Mouse (Mus musculus) stomach, embryonic 14.5 days (tissue): ENCODE results near the gene Gm9945. TPM values are rescaled to one million over a fixed set of nuclear protein-coding genes. Genes with fewer than 3 reads are reported as not detected.

Source experiments
- ATAC-seq: fragments of 200-750 bp; cut with Nextera tagmentation; 2 replicates; pipeline ENCODE4 v1.8.0; 2017; ENCODE audit warnings: low read depth, moderate TSS enrichment; ENCODE audit not compliant: insufficient number of reproducible peaks, insufficient read depth, low FRiP score
- H3K27ac ChIP-seq: fragments of 300-500 bp; sonication (generic); 2 replicates; pipeline ENCODE4 v1.5.1; 2014; ENCODE audit warnings: mild to moderate bottlenecking, low read length, moderate library complexity, mixed read lengths
- H3K27me3 ChIP-seq: fragments of 300-500 bp; sonication (generic); 2 replicates; pipeline ENCODE4 v1.6.1; 2014; ENCODE audit warnings: low read length, control low read depth, mixed read lengths; ENCODE audit not compliant: control insufficient read depth, insufficient read depth
- H3K36me3 ChIP-seq: fragments of 300-500 bp; sonication (generic); 2 replicates; pipeline ENCODE4 v1.6.1; 2014; ENCODE audit warnings: mild to moderate bottlenecking, control low read depth, low read length, moderate library complexity, mixed read lengths; ENCODE audit not compliant: control insufficient read depth, insufficient read depth
- H3K4me1 ChIP-seq: fragments of 300-500 bp; sonication (generic); 2 replicates; pipeline ENCODE4 v1.6.1; 2014; ENCODE audit warnings: low read length, control low read depth, mixed read lengths; ENCODE audit not compliant: control insufficient read depth, insufficient read depth
- H3K4me2 ChIP-seq: fragments of 300-500 bp; sonication (generic); replicated peaks from 2 replicates; pipeline ENCODE4 v1.6.1; 2014; ENCODE audit warnings: low read depth, low read length, control low read depth
- H3K4me3 ChIP-seq: fragments of 300-500 bp; sonication (generic); 2 replicates; pipeline ENCODE4 v1.5.1; 2014; ENCODE audit warnings: low read depth, low read length, control low read depth
- H3K9ac ChIP-seq: fragments of 300-500 bp; sonication (generic); replicated peaks from 2 replicates; pipeline ENCODE4 v1.6.1; 2014; ENCODE audit warnings: low read depth, mild to moderate bottlenecking, control low read depth, low read length, moderate library complexity, mixed read lengths
- H3K9me3 ChIP-seq: fragments of 300-500 bp; sonication (generic); 2 replicates; pipeline ENCODE4 v1.6.1; 2016; ENCODE audit warnings: low read depth, low read length, control low read depth; ENCODE audit not compliant: control insufficient read depth
- WGBS: fragments of 180-500 bp; shearing (Covaris S2); extraction: QIAGEN DNeasy Blood & Tissue Kit; methylation state at CpG from one replicate; pipeline ENCODE4 v1.1.7; 2014; 5-methylcytosine and 5-hydroxymethylcytosine counted together
- polyA plus RNA-seq: library from polyadenylated mRNA; unstranded; fragments of >200 nt; fragmentation: Nextera tagmentation; extraction: Ambion mirVana; gene quantifications from 2 replicates; pipeline ENCODE4 v1.2.1, GENCODE M21; 2014

The Gm9945 gene
- polyA plus RNA-seq, 1 experiment from 2014 or later: not detected

DNA sequence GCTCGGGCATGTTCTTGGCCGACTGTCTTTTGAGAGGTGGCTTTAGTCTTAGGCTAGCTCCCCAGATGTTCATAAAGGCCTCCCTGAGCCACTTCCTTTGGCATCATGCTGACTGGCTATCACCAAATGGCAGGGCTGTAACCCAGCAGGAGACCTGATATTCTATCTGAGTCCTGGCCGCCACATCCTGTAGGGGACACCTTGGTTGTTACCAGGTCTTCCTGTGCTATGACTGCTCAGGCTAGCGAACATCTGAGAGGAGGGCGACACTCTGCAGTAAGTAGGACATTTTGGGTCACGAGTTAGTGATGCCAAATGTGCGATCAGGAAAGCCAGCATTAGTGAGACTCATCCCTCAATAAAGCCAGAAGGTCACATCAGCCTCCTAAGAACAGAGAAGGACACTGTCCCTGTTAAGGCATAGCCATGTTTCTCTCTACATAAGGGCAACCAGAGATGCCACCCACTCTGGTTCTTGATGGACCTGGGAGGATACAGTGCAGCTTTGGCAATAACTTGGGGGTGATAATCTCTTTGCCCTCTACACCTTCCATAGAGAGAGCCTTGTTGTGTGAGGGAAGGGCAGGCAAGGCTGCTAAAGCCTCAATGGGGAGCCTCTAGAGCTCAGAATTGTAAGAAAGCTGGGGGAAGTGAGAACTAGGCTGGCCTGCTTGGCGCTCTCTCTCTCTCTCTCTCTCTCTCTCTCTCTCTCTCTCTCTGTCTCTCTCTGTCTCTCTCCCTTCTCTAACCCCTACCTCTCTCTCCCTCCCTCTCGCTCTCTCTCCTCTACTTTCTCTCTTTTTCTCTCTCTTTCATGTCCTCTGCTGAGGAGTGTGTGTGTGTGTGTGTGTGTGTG lies 48.7 kb downstream of the Gm9945 start:
- 53% methylated on average over 8 of the region's 9 CpGs for WGBS
- no peak overlapping the region for H3K27ac ChIP-seq

DNA sequence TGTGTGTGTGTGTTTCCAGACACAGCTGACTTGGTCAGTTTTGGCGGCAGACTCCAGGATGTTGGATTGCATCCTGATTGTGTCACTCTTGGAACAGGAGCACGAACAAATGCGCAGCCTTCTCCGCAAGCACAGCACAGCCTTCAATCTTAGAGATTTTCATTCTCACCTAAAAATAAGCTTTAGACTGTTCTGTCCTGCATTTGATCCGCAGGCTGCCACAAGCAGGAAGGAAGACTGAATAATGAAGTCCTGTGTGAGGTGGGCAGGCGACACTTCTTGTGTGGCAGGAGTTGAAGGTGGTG lies 49.2 kb downstream of the Gm9945 start:
- ATAC-seq: no peak
- WGBS: 48% methylated on average over 6 of the region's 6 CpGs
- no peak overlapping the region for H3K27ac ChIP-seq
- peaks cover 10% of the 10 kb centered on the region; the same call in 1 of the 2 replicates for H3K36me3 ChIP-seq
- no peaks in the 10 kb centered on the region for H3K9me3 ChIP-seq
- H3K4me3 ChIP-seq: no peak overlapping the region
- H3K4me2 ChIP-seq: no peak overlapping the region
- no peaks in the 10 kb centered on the region for H3K27me3 ChIP-seq
- H3K9ac ChIP-seq: no peak overlapping the region
- H3K4me1 ChIP-seq: peaks cover 8% of the 10 kb centered on the region; the same call in 1 of the 2 replicates

More for the DNA sequence above, 48.7 kb downstream of the Gm9945 start:
- peaks cover 8% of the 10 kb centered on the region; the same call in 1 of the 2 replicates for H3K4me1 ChIP-seq
- no peaks in the 10 kb centered on the region for H3K9me3 ChIP-seq
- H3K9ac ChIP-seq: no peak overlapping the region
- peaks cover 5% of the 10 kb centered on the region; the same call in 1 of the 2 replicates for H3K36me3 ChIP-seq
- H3K27me3 ChIP-seq: no peaks in the 10 kb centered on the region
- ATAC-seq: no peak
- no peak overlapping the region for H3K4me3 ChIP-seq
- H3K4me2 ChIP-seq: no peak overlapping the region

DNA sequence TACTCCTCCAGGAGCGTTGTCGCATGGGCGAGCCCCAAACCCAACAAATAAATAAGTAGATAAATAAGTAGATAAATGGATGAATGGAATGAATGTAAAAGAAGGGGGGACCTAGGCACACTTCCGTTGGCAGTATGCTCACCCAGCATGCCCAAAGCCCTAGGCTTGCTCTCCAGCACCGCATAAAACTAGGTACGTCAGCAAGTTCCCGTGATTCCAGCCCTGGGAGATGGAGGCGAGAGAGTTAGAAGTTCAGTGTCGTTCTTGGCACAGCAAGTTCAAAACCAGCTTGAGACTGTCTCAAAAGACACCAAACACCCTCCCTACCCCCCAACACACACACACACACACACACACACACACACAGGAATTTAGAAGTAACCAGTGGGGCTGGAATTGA lies 50.0 kb downstream of the Gm9945 start:
- Histone ChIP-seq H3K4me1 (peaks cover 8% of the 10 kb centered on the region; the same call in 1 of the 2 replicates), H3K36me3 (peaks cover 14% of the 10 kb centered on the region; the same call in 1 of the 2 replicates), H3K27ac (no peak overlapping the region), H3K4me3 (no peak overlapping the region), H3K9me3 (no peaks in the 10 kb centered on the region), H3K27me3 (no peaks in the 10 kb centered on the region), H3K9ac (no peak overlapping the region), H3K4me2 (no peak overlapping the region)
- 77% methylated on average over 9 of the region's 9 CpGs for WGBS
- no peak for ATAC-seq

Other genes with a start within 250 kb of the Gm9945 start
- 81.0 and 84.6 TPM in 2 replicates for gene Hspa4, start 179.7 kb upstream of the Gm9945 start, polyA plus RNA-seq
- 24.0 and 25.9 TPM in 2 replicates for gene Zcchc10, start 155.5 kb upstream of the Gm9945 start, polyA plus RNA-seq
- gene Aff4, start 129.3 kb upstream of the Gm9945 start, polyA plus RNA-seq: 88.9 and 93.6 TPM in 2 replicates
- 0.88 TPM in 1 of 2 replicates, not detected in the other for gene Leap2, start 57.0 kb upstream of the Gm9945 start, polyA plus RNA-seq
- gene Uqcrq, start 49.3 kb upstream of the Gm9945 start, polyA plus RNA-seq: 477 and 521 TPM in 2 replicates
- 1.7 and 2.2 TPM in 2 replicates for gene Gdf9, start 49.1 kb upstream of the Gm9945 start, polyA plus RNA-seq
- 0.13 and 0.14 TPM in 2 replicates for gene Gm10447, start 23.1 kb upstream of the Gm9945 start, polyA plus RNA-seq
- 0.98 and 1.1 TPM in 2 replicates for gene Shroom1, start 23.0 kb upstream of the Gm9945 start, polyA plus RNA-seq
- not detected in 2 replicates for gene Gm9837, start 9.7 kb upstream of the Gm9945 start, polyA plus RNA-seq
- gene Sowaha, start 108 bp downstream of the Gm9945 start, polyA plus RNA-seq: 0.13 and 0.24 TPM in 2 replicates
- gene Sept8, start 39.1 kb downstream of the Gm9945 start, polyA plus RNA-seq: 24.5 and 26.1 TPM in 2 replicates
- gene Kif3a, start 87.2 kb downstream of the Gm9945 start, polyA plus RNA-seq: 75.2 and 77.5 TPM in 2 replicates
- 2.1 and 2.2 TPM in 2 replicates for gene Il4, start 138.5 kb downstream of the Gm9945 start, polyA plus RNA-seq
- not detected in 2 replicates for gene Il13, start 154.5 kb downstream of the Gm9945 start, polyA plus RNA-seq
- 28.9 and 32.8 TPM in 2 replicates for gene Rad50, start 227.2 kb downstream of the Gm9945 start, polyA plus RNA-seq
- gene Il5, start 240.6 kb downstream of the Gm9945 start, polyA plus RNA-seq: not detected in 2 replicates